Mouse (Mus musculus): ENCODE data around the gene Gm20772.
"Not testable (repeated sequence)": the region's sequence is repeated elsewhere in the genome, so short reads cannot be mapped to it uniquely, and the experiment has no call there.

Gm20772 gene

GRCm38 (mm10) chrY:17874441-17874840 lies at the start of gene Gm20772, which contains the start of gene Gm20831:
Gene Gm20772, plus strand, starts transcription at chrY:17874741.
Gene Gm20831, plus strand, starts transcription at chrY:17874741.
- not testable (repeated sequence) for DNase-seq (ENCODE audit: low spot score)

GRCm38 (mm10) chrY:17846166-17846565 lies 28.4 kb upstream of the Gm20772 start, which contains the start of gene Gm21904:
Gene Gm21904, minus strand, starts transcription at chrY:17846266.
- not testable (repeated sequence) for DNase-seq (ENCODE audit: low spot score)

Data from urinary bladder, postnatal 10 days (tissue).